Mouse (Mus musculus) c-Kit-positive CD71-positive TER-119-positive erythroid progenitor cells, embryonic 14.5 days (primary cell): Measurements from ENCODE around the gene Hpn.

Experiments used
- DNase-seq: peaks from one replicate; pipeline ENCODE4 v3.0.0-alpha.2; 2013; ENCODE audit warnings: low spot score

The Hpn gene

DNA sequence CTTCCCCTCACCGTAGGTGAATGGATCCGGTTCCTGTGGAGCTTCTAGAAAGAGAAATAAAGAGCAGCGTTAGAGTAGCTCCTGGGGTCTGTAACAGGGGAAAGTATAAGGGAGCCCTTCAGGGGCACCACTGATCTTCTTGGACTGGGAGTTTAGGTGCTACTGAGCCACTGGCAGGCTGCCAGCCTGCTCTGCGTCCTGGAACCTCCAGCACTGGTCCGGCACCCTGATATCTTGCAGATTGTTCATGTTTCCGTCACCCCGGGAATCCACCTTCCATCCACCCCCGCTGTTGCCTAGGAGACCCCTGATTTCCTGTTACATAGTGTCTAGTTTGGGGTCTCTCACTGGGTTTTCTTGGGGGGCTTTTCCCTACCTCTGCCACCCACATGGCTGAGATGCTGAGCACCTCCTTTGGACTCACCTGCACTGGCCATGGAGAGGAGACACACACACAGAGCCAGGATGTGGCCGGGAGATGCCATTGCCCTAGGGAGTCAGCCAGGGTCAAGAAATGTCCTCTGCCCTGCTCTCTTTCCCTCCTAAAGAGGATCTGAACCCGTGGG, 61.1 kb downstream of the Hpn start:
- no peak for DNase-seq

DNA sequence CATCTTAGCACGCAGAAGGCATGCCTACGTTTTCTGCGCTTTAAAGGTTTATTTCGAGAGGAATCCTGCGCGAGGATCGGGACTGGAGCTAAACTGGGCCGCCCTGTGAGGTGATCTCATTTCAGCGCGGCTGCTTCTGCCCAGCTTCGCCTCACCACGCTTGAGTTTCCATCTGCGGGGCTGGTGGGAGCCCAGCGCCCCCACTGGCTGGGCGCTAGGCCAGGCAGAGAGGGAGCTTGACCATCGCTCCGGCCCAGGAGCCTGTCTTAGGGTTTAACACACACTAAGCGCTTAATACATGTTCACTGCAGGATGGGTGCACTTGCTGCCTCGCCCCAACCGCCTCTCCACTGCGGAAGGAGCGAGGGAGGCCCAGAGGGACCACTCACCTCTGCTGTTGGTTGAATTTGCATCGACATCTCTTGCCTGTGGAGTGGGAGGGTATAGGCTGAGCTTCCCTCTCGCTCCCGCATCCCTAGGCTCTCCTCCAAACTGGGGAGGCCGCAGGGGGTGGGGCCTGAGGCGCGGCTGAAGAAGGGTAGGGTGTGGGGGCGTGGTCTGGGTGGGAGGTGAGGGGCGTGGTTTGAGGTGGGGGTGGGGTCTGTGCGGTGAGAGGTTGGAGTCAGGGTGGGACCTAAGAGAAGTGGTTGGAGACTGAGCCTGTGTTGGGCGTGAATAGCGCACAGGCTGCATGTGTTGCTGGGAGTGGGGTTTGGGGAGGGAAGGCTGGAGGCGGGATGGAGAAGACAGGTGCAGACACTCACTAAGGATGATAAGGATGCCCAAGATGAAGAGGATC, 62.3 kb downstream of the Hpn start:
- DNase-seq, result no peak

DNA sequence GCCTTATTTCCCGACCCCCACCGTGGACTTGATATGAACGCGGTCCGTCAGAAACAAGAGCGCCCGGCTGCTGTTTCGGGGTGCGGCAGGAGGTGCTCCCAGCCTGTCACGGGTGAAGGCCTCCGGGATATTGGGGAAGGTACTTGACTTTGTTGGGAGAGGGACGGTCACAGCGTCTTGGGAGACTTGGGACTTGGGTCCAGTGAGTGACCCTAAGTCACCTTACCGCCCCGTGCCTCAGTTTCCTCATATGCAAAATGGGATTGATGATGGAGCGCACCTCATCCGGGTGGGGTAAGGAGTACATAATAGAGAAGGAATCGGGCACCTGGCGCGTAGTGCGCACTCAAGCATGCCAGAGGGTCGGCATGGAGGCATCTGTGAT, 62.8 kb downstream of the Hpn start:
- no peak for DNase-seq

DNA sequence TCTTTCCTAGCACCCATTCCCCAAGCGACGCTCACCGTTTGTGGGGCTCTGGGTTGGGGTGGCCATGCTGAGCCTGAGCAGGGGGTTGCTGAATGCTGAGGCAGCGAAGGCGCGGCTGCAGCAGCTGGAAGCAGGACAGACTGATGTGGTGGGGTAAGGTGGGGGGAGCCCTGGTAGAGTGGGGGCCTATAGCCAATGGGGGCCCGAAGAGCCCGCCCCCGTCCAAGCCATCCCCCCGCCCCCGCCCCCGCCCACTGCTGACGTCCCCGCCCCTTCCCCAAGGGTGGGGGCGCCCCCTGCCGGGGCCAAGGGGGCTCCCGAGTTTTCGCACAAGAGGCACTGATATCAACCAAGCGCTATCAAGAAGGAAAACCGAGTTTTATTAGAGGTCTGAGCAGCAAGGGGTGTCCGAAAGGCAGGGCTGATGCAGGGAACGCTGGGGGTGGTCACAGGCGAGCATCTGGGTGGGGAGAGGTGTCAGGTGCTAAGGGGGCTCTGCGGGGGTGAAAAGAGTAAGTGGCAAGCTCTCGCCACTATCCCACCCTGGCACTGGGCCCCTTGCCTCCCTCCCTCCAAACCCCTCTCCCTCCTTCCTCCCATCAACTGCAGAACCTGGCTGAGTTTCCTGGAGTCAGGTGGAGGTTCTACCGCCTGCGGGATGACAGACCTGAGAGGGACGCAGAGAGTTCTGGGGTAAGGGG, 63.6 kb downstream of the Hpn start, which contains the start of gene Fxyd7:
Fxyd7 (minus strand) TSS at position 147 of the 701 bp plus-strand sequence.
- no peak for DNase-seq

DNA sequence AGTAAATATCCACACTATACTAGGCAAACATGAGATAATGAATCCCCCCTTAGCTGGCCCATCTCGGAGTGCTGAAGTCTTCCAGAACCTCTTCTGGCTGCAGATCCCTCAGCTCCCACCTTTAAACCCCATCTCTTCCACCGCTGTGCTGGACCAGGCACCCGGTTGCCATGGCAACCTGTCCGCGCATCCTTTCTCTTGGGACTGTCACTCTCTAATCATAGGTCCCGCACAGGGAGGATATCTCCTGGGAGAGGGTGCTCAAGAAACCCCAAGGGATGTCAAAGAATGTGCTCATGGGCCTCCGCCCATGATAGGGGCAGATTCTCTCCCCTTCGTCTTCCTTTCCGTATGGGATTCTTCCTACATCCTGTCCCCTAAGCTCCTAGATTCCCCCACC, 64.2 kb downstream of the Hpn start:
- no peak for DNase-seq

DNA sequence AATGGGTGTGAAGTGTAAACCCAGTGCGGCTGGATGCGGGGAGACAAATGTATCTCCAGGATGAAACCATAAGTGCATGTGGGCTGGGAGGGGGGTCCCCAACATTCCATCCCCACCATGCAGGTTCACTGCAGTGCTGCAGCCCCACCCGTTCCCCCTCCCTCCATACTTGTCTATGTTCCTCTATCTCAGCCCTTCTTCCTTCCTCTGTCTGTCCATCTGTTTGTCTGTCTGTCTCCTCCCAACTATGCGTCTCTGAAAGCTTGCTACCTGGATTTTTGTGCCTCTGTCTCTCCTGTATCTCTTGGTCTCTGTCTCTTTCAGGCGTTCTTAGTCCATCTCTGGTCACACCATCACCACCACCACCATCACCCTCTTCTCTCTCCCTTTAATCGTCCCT, 64.6 kb downstream of the Hpn start:
- DNase-seq, result no peak

DNA sequence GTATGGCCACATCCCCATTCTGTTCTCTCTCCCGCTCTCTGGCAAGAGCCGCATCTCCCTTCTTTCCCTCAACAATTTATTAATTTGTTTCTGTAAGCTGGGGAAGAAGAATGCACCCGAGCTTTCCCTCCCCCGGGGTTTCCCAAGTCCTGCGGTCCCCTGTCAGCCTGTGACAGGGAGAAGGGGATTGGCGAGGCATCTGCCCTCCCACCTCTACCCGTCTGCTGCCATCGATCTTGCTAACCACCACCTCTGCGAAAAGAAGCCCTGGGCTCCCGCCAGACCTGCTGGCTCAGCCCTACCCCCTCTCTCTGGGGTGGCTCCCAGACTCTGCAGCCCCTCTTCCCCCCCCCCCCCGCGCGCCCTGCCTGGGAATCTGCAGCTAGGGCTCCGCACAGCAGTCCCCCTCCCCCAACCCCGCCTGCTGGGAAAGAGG, 65.2 kb downstream of the Hpn start:
- DNase-seq, result no peak

DNA sequence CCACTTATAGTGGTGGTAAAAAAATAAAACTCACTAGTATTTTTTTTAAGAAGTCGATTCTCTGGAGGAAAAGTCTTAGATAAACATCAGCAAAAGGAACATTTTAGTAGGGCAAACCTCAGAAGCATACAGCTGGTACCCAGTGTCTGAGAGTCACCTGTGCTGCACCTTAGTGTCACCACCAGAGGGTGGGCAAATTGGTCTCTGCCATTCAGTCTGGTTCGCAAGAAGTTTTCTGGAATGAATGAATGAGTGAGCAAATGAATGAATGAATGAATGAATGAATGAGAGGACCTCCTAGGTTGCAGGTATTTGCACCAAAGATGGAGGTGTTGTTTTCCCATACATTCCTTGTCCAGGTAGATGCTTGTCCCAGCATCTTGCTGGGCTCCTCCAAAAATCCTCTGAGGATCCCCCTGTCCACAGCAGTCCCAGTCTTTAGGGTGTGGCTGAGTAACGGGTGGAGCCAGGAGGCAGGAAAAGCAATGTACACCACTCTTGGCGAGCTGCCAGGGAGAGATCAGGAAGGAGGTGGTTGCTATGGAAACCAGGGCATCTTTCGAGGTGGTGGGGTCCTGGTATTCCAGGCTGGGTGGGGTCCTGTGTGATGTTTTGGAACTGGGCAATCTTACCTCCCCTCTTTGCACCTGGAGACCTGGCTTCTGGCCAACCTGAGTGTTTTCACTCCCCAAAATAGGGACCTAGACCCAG, 65.8 kb downstream of the Hpn start:
- DNase-seq, result no peak
